Mouse (Mus musculus) hindbrain, embryonic 13.5 days (tissue): ENCODE results near the gene Vsig2. TPM values are rescaled to one million over a fixed set of nuclear protein-coding genes. Genes with fewer than 3 reads are reported as not detected.

Experiments
- ATAC-seq: fragments of 200-750 bp; cut with Nextera tagmentation; 2 replicates; pipeline ENCODE4 v1.8.0; 2017; ENCODE audit warnings: moderate TSS enrichment; ENCODE audit not compliant: low FRiP score
- H3K27ac ChIP-seq: fragments of 300-500 bp; sonication (generic); 2 replicates; pipeline ENCODE4 v1.5.1; 2015; ENCODE audit warnings: inconsistent platforms, mild to moderate bottlenecking, moderate library complexity
- H3K27me3 ChIP-seq: fragments of 300-500 bp; sonication (generic); 2 replicates; pipeline ENCODE4 v1.6.1; 2015; ENCODE audit warnings: mild to moderate bottlenecking, inconsistent platforms
- H3K36me3 ChIP-seq: fragments of 300-500 bp; sonication (generic); 2 replicates; pipeline ENCODE4 v1.6.1; 2015; ENCODE audit warnings: mild to moderate bottlenecking, inconsistent platforms
- H3K4me1 ChIP-seq: fragments of 300-500 bp; sonication (generic); replicated peaks from 2 replicates; pipeline ENCODE4 v1.6.1; 2015; ENCODE audit warnings: inconsistent platforms
- H3K4me2 ChIP-seq: fragments of 300-500 bp; sonication (generic); 2 replicates; pipeline ENCODE4 v1.6.1; 2015; ENCODE audit warnings: inconsistent platforms, mild to moderate bottlenecking, moderate library complexity
- H3K4me3 ChIP-seq: fragments of 300-500 bp; sonication (generic); 2 replicates; pipeline ENCODE4 v1.5.1; 2015; ENCODE audit warnings: mild to moderate bottlenecking, inconsistent platforms
- H3K9ac ChIP-seq: fragments of 300-500 bp; sonication (generic); 2 replicates; pipeline ENCODE4 v1.6.1; 2015; ENCODE audit warnings: mild to moderate bottlenecking, inconsistent platforms
- H3K9me3 ChIP-seq: fragments of 300-500 bp; sonication (generic); 2 replicates; pipeline ENCODE4 v1.6.1; 2016; ENCODE audit warnings: inconsistent platforms
- WGBS: fragments of 180-500 bp; shearing (Covaris S2); methylation state at CpG from one replicate; pipeline ENCODE4 v1.1.7; 2015; 5-methylcytosine and 5-hydroxymethylcytosine counted together
- polyA plus RNA-seq: library from polyadenylated mRNA; unstranded; fragments of >200 nt; fragmentation: Nextera tagmentation; extraction: Ambion mirVana; gene quantifications from 2 replicates; pipeline ENCODE4 v1.2.1, GENCODE M21; 2015

Gene Vsig2
- 0.82 and 1.6 TPM in 2 replicates for polyA plus RNA-seq

DNA sequence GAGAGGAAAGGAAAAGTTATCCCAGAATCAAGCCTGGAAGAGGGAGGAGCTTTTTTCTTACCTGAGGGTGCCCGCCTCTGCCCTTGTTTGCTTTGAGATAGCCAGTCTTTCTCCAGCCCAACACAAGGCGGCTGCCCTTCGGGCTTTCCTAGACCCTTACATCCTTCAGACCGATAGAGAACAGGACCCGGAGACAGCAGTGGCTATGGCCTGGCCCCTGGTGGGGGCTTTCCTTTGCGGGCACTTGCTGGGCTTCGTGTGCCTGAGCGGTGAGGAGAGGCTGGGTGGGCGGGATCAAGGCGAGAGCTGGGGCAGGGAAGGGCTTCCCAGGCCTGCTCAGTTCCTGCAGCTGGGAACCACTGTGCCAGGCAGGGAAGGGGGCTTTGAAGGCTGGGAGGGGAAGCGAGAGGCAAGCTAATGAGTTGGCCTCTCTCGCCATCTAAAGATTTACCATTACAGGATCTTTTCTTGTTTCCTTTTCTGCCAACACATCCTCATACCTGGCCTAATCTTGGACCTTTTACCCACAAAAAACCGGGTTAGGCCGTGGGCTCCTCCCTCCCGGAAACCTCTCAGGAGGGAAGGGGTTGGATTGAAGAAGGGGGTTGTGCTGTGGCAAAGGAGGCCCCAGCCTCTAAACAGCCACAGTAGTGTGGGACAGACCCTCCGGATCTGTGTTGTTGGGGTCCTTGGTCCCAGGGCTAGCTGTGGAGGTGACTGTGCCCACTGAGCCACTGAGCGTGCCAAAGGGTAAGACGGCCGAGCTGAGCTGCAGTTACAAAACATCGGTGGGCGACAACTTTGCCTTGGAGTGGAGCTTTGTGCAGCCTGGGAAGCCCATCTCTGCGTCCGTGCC lies at the start of gene Vsig2:
TSS of gene Vsig2 (plus strand) at position 86 of the 856 bp plus-strand sequence.
- no peak for ATAC-seq
- no peak within 1 kb of the TSS for H3K27ac ChIP-seq
- 46% methylated on average over 23 of the region's 23 CpGs for WGBS
- H3K4me3 ChIP-seq: no peak within 1 kb of the TSS
- peaks cover 7% of the 10 kb centered on the region; the same call in 1 of the 2 replicates for H3K4me1 ChIP-seq
- H3K9ac ChIP-seq: no peak within 1 kb of the TSS
- no peak within 1 kb of the TSS for H3K4me2 ChIP-seq
- H3K36me3 ChIP-seq: no peaks in the 10 kb centered on the region
- peaks cover 45% of the 10 kb centered on the region for H3K27me3 ChIP-seq
- no peaks in the 10 kb centered on the region for H3K9me3 ChIP-seq

DNA sequence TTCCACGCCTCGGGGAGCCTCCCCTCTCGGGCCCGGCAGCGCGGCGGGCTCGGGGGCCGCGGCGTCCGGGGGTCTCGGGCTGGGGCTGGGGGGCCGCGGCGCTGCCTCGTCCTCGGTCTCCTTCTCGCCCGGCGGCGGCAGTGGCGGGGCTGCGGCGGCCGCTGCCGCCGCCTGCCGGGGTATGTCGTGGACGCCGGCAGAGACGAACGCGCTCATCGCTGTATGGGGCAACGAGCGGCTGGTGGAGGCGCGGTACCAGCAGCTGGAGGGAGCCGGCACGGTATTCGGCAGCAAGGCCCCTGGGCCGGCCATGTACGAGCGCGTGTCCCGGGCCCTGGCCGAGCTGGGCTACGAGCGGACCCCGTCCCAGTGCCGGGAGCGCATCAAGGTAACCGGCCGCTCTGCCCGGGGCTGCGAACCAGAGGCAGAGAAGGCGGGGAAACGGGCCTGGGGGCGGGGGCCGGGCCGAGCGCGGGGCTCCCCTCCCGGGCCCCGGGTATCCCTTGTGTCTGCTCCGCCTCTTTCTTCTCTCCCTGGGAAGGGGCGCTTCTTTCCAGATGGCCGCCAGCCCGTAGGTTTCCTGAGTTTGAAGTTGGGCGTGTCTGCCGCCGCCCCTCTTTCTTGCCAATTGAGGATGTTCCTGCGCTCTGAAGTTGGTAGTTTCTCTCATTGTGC lies 49.5 kb upstream of the Vsig2 start:
- H3K9me3 ChIP-seq: no peaks in the 10 kb centered on the region
- WGBS: under 1% methylated on average over 61 of the region's 75 CpGs
- peaks cover 28% of the 10 kb centered on the region for H3K4me1 ChIP-seq
- peak overlapping the region; percentile 100 for H3K27ac ChIP-seq
- peak; percentile 85 for ATAC-seq
- H3K27me3 ChIP-seq: no peaks in the 10 kb centered on the region
- H3K4me2 ChIP-seq: peak overlapping the region; percentile 94
- H3K36me3 ChIP-seq: no peaks in the 10 kb centered on the region
- H3K9ac ChIP-seq: peak overlapping the region; percentile 97
- H3K4me3 ChIP-seq: peak overlapping the region; percentile 96

DNA sequence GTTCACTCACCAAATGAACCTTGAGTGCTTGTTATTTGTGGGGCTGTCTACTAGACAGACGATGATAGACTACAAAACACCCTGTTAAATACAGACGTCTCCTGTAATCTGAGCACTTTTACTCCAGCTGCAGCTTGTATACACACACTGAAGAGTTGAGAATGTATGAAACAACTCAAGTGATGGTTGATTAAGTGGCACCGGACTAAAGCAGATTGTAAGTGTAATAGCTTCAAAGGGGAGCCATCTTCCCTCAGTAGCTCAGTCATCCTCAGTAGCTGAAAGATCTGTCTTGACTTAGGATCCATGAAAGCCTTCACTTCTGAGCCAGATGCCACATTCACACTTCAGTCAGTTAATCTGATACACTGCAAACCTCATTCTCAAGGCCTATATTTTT lies 43.3 kb upstream of the Vsig2 start:
- ATAC-seq: no peak
- Histone ChIP-seq H3K36me3 (no peaks in the 10 kb centered on the region), H3K27ac (no peak overlapping the region), H3K4me2 (no peak overlapping the region), H3K4me3 (no peak overlapping the region), H3K9ac (no peak overlapping the region), H3K9me3 (no peaks in the 10 kb centered on the region), H3K4me1 (peaks cover 13% of the 10 kb centered on the region), H3K27me3 (no peaks in the 10 kb centered on the region)
- WGBS: 82% methylated on average over 3 of the region's 3 CpGs

DNA sequence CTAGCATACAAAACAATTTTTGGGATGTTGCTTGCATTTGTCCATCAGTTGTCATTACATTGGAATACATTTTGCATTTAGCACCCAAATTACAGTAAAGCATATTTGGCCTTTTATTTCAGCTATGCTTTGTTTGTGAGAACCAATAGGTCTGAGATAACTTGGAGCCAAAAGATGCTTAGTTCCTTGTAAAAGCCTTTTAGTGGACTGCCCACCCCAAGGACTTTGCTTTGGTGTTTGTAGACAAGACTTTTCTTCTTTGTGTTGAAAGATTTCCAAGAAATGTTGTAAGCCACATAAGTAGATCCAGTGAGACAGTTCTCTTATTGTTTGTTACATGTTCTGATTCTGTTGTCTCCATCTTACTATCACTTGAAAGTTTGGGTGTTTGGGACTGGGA lies 42.7 kb upstream of the Vsig2 start:
- ATAC-seq: no peak
- Histone ChIP-seq H3K9ac (no peak overlapping the region), H3K36me3 (no peaks in the 10 kb centered on the region), H3K4me3 (no peak overlapping the region), H3K4me1 (peaks cover 7% of the 10 kb centered on the region; the same call in 1 of the 2 replicates), H3K27ac (no peak overlapping the region), H3K4me2 (no peak overlapping the region), H3K9me3 (no peaks in the 10 kb centered on the region), H3K27me3 (no peaks in the 10 kb centered on the region)

DNA sequence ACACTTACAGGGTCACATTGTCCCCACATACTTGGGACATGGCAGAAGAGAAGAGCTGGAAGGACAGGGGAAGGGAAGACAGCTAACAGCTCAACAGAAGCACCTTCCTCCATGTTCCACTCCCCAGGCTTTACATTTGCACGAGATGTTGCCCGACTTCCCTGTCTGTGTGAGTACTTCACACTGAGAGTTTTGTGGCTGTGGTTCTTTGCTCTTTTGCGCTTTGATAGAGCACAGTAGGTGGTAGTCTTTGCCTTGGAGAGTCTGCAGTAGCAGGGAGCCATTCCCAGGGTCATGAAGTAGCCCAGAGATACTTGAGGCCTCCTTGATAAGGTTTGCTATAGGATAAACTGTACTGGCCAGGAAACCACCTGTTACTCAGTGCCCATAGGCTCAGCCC lies 38.9 kb upstream of the Vsig2 start:
- Histone ChIP-seq H3K27ac (no peak overlapping the region), H3K4me1 (no peaks in the 10 kb centered on the region), H3K9me3 (no peaks in the 10 kb centered on the region), H3K4me2 (no peak overlapping the region), H3K27me3 (no peaks in the 10 kb centered on the region), H3K9ac (no peak overlapping the region), H3K36me3 (no peaks in the 10 kb centered on the region), H3K4me3 (no peak overlapping the region)
- ATAC-seq: no peak
- 76% methylated on average over 3 of the region's 3 CpGs for WGBS

DNA sequence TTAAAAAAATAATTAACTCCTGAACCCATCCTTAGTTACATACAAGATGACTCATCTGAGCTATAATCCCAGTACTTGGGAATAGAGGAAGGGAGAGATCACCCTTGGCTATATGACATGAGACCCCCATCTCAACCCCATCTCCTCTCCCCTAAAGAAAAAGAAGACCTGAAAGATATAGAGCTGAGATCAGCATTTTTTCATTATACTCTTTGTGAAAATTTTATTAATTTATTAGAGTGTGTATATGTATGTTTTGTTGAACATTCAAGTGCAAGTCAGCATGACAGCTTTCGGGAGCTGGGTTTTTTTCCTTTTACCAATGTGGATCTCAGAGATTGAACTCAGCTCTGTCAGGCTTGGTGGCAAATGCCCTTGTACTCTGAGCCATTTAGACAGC lies 37.9 kb upstream of the Vsig2 start:
- H3K27ac ChIP-seq: no peak overlapping the region
- no peaks in the 10 kb centered on the region for H3K9me3 ChIP-seq
- H3K36me3 ChIP-seq: no peaks in the 10 kb centered on the region
- 95% methylated on average over 1 of the region's 1 CpGs for WGBS
- no peak for ATAC-seq
- H3K4me3 ChIP-seq: no peak overlapping the region
- no peak overlapping the region for H3K4me2 ChIP-seq
- H3K4me1 ChIP-seq: no peaks in the 10 kb centered on the region
- H3K9ac ChIP-seq: no peak overlapping the region
- no peaks in the 10 kb centered on the region for H3K27me3 ChIP-seq

DNA sequence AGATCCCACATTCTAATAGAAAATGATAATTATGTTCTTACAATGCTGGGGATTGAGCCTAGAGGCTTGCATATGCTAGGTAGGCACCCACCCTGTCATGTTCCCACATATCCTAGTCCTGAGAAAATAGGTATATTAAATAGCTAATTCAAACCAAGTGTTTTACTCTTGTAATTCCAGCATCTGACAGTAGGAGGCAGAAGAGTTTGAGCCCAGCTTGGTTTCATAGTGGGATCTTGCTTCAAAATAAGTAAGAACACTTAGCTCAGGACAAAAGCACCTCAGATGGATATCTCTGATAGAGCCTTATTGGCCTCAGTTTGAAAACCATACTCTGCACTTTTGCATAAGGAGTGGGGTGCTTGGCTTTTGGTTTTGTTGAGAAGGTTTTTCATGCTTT lies 34.7 kb upstream of the Vsig2 start:
- H3K4me3 ChIP-seq: no peak overlapping the region
- ATAC-seq: no peak
- no peaks in the 10 kb centered on the region for H3K36me3 ChIP-seq

DNA sequence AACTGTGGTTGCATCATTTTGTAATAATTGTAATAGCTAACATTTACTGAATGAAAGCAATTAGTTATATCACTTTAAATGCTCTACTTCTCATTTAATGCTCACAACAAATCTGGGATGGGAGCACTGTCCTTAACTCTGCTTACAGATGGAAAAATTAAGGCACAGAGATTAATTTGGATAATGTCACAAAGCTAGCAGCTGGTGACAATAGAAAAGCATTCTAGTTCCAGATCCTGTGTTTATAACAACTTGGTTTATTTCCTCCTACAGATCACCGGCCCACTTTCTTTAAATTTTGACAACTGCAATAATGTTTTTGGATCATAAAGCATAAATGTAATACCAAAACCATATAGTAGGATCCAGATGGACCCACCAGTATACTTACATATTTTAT lies 33.0 kb upstream of the Vsig2 start:
- H3K27ac ChIP-seq: no peak overlapping the region
- H3K36me3 ChIP-seq: no peaks in the 10 kb centered on the region
- 95% methylated on average over 1 of the region's 1 CpGs for WGBS
- no peaks in the 10 kb centered on the region for H3K4me1 ChIP-seq
- H3K9me3 ChIP-seq: no peaks in the 10 kb centered on the region
- no peak overlapping the region for H3K4me3 ChIP-seq
- H3K27me3 ChIP-seq: no peaks in the 10 kb centered on the region
- H3K9ac ChIP-seq: no peak overlapping the region
- ATAC-seq: no peak
- no peak overlapping the region for H3K4me2 ChIP-seq

More for the DNA sequence above, 34.7 kb upstream of the Vsig2 start:
- no peaks in the 10 kb centered on the region for H3K9me3 ChIP-seq
- H3K4me1 ChIP-seq: no peaks in the 10 kb centered on the region
- no peak overlapping the region for H3K4me2 ChIP-seq
- no peak overlapping the region for H3K27ac ChIP-seq
- H3K9ac ChIP-seq: no peak overlapping the region
- H3K27me3 ChIP-seq: no peaks in the 10 kb centered on the region

DNA sequence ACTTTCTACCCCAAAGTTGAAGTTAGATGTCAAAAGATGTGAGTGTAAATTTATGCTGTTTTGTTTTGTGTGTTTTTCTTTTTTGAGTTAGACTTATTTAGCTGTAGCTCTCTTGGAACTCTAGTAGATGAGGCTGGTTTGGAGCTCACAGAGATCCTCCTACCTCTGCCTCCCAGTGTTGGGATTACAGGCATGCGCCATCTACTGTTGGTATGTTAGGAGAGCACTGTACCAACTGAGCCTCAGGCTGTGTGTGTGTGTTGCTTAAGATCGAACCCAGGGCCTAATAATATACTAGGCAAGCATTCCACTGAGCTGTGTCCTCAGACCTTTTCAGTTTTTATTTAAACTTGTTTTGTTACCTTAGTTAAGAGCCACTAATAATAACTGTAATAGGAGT lies 27.0 kb upstream of the Vsig2 start:
- Histone ChIP-seq H3K36me3 (no peaks in the 10 kb centered on the region), H3K4me3 (no peak overlapping the region), H3K27ac (no peak overlapping the region), H3K9me3 (no peaks in the 10 kb centered on the region), H3K4me1 (peaks cover 9% of the 10 kb centered on the region; the same call in 1 of the 2 replicates), H3K27me3 (no peaks in the 10 kb centered on the region), H3K4me2 (no peak overlapping the region), H3K9ac (no peak overlapping the region)
- WGBS: 88% methylated on average over 2 of the region's 2 CpGs
- ATAC-seq: no peak

DNA sequence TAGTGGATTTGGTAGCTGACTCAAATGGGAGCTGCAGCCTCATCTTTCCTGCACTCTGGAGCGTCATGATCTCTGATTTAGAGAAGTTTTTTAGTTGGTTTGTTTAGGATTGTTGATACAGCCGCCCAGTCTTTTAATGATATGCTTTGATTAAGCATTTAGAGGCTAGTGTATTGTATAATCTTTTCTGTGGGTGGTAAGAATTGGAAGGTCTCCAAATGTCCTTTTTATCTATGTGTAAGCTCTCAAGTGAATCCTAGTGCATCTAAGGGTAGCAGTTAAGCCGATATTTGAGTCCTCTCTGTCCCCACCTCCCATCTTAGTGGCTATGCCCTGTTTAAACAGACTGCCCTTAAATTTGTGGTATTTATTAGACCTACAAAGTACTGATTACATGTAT lies 24.6 kb upstream of the Vsig2 start:
- WGBS: 91% methylated on average over 3 of the region's 3 CpGs
- Histone ChIP-seq H3K36me3 (peaks cover 7% of the 10 kb centered on the region), H3K27me3 (no peaks in the 10 kb centered on the region), H3K27ac (no peak overlapping the region), H3K4me2 (no peak overlapping the region), H3K9me3 (no peaks in the 10 kb centered on the region), H3K4me3 (no peak overlapping the region), H3K4me1 (peaks cover 9% of the 10 kb centered on the region; the same call in 1 of the 2 replicates), H3K9ac (no peak overlapping the region)
- ATAC-seq: no peak

DNA sequence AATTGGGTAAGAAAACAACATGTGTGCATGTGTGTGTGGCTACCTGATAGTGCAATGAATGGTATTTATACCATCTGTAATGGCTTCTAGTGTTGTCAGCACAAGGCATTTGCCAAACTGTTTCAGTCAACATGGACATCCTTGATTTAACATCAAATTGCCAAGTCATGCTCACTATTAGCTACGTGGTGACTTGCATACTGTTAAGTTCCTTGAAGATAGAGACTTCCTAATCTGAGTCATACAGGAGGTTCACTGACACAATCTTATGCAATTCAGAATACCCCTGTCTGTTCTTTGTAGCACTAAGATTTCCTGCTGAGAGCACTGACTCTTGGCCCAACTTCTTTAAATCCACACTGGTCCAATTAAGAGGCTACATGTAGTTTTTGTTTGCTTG lies 21.6 kb upstream of the Vsig2 start:
- 77% methylated on average over 1 of the region's 1 CpGs for WGBS
- peaks cover 9% of the 10 kb centered on the region; the same call in 1 of the 2 replicates for H3K4me1 ChIP-seq
- H3K4me2 ChIP-seq: no peak overlapping the region
- no peaks in the 10 kb centered on the region for H3K9me3 ChIP-seq
- ATAC-seq: no peak
- no peak overlapping the region for H3K27ac ChIP-seq
- H3K36me3 ChIP-seq: peaks cover 27% of the 10 kb centered on the region
- H3K4me3 ChIP-seq: no peak overlapping the region
- H3K27me3 ChIP-seq: no peaks in the 10 kb centered on the region
- H3K9ac ChIP-seq: no peak overlapping the region

DNA sequence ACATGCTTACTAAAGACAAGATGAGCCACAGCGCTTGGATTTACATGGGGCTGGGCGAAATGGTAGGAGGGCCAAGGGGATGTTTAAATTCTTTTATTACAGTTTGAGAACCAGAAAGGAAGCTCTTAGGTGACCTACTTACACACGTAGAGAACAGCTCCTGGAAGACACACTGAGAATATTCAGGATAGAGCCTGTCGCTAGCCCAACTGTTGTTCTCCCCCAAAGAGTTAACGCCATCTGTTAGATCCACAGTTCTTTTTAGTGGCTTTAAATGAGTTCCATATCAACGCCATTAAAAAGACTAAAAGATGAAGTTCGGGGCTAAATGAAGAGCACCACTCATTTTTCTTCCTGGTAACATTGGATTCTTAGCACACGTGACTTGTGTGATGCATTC lies 20.1 kb upstream of the Vsig2 start:
- 90% methylated on average over 8 of the region's 8 CpGs for WGBS
- Histone ChIP-seq H3K9ac (no peak overlapping the region), H3K9me3 (no peaks in the 10 kb centered on the region), H3K27me3 (no peaks in the 10 kb centered on the region), H3K36me3 (peaks cover 38% of the 10 kb centered on the region), H3K4me3 (no peak overlapping the region), H3K4me1 (0 out of 2 replicates have a peak, but pooled peaks cover under 1% of the 10 kb centered on the region), H3K4me2 (no peak overlapping the region), H3K27ac (no peak overlapping the region)
- no peak for ATAC-seq
